Mouse (Mus musculus): Measurements from ENCODE around the gene Adgrb2.

Gene Adgrb2

GRCm38 (mm10) chr4:130023511-130024231 is 39.0 kb downstream of the Adgrb2 start:
- in situ Hi-C loops (cut with MboI, MseI) = no loop called here

GRCm38 (mm10) chr4:130025544-130025943 is 40.9 kb downstream of the Adgrb2 start:
- in situ Hi-C loops (cut with MboI, MseI) = loop anchor here in 1 of 2 experiments (5.0 kb wide), 1 partner anchor 57 kb away; no protein-coding TSS in a partner anchor

DNA sequence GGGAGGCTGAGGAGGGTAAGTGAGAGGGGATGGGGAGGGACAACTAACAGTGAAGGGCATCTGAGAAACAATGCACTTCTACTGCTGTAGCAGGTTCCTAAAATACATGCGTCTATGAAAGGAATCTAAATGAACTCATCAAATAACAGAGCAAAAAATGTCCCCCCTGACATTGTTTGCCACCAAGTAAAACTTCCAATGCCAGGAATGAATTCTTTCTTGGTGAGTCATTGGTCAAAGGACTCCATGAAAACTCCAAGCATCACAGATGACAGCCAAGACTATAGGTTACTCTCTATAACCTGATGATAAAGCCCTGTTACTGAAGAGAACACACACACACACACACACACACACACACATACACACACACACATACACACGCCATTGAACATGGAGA is 46.5 kb downstream of the Adgrb2 start:
- in situ Hi-C loops (cut with MboI, MseI) = no loop called here

- in situ Hi-C loops (cut with MboI, MseI) = no loop called here
Measured at GRCm38 (mm10) chr4:130033496-130033895, 48.8 kb downstream of the Adgrb2 start.

- in situ Hi-C loops (cut with MboI, MseI) = no loop called here
Measured at GRCm38 (mm10) chr4:130036112-130036511, 51.4 kb downstream of the Adgrb2 start.

- in situ Hi-C loops (cut with MboI, MseI) = no loop called here
Measured at GRCm38 (mm10) chr4:130036573-130037401, 52.1 kb downstream of the Adgrb2 start.

DNA sequence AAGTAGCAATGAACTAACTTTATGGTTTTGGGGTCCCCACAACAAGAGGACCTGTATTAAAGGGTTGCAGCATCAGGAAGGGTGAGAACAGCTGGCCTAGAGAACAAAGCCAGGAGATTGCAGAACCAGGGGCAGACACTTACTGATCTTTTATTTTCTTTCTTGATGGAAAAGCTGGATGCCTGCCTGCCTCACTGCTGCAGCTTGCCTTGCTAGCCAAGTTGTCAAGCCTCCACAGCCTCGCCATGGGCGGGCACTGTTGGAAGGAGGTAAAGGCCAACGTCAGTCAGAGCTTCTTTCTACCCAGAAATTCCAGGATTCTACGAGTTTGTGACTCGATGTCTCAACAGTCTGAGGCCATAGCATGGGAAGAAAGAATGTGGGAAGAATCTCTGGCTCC is 54.7 kb downstream of the Adgrb2 start:
- in situ Hi-C loops (cut with MboI, MseI) = no loop called here

GRCm38 (mm10) chr4:130041076-130041475 is 56.4 kb downstream of the Adgrb2 start:
- in situ Hi-C loops (cut with MboI, MseI) = no loop called here

- in situ Hi-C loops (cut with MboI, MseI) = no loop called here
Measured at GRCm38 (mm10) chr4:130044211-130044610, 59.5 kb downstream of the Adgrb2 start.

GRCm38 (mm10) chr4:130045609-130046008 is 60.9 kb downstream of the Adgrb2 start:
- in situ Hi-C loops (cut with MboI, MseI) = no loop called here

- in situ Hi-C loops (cut with MboI, MseI) = no loop called here
Measured at GRCm38 (mm10) chr4:130047331-130048202, 62.9 kb downstream of the Adgrb2 start, which contains the start of gene Col16a1. Gene Col16a1, plus strand, starts transcription at chr4:130047840.

DNA sequence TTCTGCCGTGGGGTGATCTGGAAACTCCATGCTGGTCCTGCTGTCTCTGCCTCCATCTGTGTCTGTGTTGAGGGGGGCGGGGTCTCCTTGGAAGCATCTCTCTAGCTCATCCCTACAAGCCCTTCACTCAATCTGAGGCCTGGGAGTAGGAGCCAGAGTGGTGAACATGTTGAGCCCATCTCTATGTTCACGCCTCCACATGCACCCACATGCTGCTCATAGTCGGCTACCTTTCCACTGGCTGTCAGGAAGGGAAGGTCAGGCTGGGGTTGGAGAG is 63.5 kb downstream of the Adgrb2 start:
- in situ Hi-C loops (cut with MboI, MseI) = no loop called here

DNA sequence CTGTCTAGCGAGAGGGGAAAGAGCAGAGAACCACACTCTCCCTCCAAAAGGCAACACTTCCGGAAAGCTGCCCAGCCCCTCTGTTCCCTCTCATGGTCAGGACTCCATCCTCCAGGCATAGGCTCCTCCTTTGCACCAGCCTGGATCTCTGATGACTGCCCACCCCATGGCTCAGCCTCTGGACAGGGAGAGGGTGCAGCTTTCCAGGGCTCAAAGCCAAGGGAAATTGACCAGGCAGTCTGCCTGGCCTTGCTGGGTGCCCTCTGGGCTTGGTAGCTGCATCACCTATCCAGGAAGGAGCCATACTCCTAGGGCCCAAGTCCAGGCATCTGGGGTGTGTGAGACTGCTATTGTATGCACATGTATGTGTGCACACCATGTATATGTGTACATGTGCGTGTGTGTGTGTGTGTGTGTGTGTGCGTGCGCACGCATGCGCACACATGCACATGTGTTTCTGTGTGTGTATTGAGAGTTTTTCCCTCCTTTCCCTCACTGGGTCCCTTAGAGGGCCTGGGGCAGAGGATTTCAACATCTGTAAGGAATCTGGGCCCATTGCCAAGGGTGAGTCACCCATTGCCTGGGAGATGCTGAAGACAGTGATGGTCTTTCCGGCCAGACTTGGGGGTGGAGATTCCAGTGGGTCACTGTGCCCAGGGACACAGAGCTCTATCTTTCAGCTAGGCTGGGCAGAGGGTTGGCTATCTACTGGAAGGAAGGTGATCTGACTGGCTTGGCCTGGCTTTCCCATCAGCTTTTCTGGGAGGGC is 65.6 kb downstream of the Adgrb2 start:
- in situ Hi-C loops (cut with MboI, MseI) = loop anchor here in 1 of 2 experiments (10.0 kb wide), 1 partner anchor 555 kb away; the partner anchor contains the start of genes Fam229a and Tssk3

DNA sequence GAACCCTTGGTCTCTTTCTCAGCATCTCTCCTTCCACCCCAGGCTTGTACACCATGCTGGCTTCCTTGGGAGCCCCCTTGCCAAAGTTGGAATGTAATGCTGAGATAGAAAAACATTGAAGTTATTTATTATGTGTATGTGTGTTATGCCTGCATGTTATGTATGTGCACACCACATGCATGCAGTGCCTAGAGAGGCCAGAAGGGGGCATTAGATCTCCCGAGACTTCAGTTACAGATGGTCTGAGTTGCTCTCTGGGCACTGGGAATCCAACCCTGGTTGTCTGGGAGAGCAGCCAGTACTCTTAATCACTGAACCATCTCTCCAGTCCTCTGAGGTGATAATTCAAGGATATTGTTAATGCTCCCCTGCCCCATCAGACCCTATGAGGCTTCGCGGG is 67.6 kb downstream of the Adgrb2 start:
- in situ Hi-C loops (cut with MboI, MseI) = loop anchor here in 1 of 2 experiments (10.0 kb wide), 1 partner anchor 557 kb away; the partner anchor contains the start of genes Fam229a and Tssk3

GRCm38 (mm10) chr4:130053111-130053510 is 68.4 kb downstream of the Adgrb2 start:
- in situ Hi-C loops (cut with MboI, MseI) = loop anchor here in 1 of 2 experiments (10.0 kb wide), 1 partner anchor 558 kb away; the partner anchor contains the start of genes Fam229a and Tssk3

DNA sequence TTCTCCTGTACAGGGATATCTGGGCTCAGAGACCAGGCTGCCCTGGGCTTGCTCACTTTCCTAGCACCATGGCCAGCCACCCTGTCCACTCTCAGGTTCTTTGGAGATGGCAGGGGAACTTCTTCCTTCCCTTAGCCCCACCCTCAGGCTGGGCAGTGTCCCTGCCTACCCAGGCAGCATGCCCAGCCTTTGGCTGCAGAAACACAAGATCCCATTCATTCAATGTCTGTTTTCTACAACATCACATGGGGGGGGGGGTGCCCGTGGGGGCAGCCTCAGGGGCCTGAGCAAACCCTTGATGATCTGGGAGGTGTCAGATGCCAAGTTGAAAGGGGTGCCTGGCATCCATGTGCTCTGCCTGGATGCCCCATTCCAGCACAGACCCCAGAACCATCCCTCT is 70.1 kb downstream of the Adgrb2 start:
- in situ Hi-C loops (cut with MboI, MseI) = loop anchor here in 1 of 2 experiments (10.0 kb wide), 1 partner anchor 560 kb away; the partner anchor contains the start of genes Fam229a and Tssk3

DNA sequence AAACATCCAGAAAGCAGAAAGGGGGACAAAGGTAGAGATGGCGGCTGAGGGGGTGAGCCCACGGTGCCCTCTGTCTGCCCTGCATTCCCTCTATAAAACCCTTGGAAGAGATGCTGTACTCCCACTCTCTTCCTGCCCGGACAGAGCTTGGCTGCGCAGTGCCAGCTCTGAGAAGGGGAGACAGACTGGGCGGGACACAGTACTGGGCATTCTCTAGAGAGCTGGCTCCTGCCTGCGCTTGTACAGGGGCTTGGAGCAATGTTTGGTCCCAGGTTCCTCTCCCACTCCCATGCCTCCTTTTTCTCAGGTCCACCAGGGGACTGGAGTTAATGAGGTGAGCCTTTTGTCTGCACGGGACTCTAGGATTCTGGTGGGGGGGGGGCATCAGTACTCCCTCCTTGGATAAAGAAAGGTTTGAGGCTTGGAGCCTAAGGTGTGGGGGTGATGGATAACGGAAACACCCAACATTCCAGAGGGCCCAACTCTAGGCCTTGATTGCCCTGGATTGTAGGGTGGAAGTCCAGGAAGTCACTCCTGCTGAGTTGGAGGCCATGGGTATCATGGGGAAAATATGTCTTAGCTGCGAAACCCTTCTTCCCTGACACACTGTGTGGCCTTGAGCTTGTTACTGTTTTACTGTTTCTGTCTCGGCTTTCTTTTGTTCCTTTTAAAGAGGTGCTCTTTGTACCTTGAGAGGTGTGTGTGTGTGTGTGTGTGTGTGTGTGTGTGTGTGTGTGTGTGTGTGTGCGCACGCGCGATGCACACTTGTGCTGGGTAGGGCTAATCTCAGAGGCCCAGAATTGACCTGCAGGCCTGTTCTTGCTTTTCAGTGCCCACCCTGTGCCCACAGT is 70.7 kb downstream of the Adgrb2 start:
- in situ Hi-C loops (cut with MboI, MseI) = loop anchor here in 1 of 2 experiments (10.0 kb wide), 1 partner anchor 561 kb away; the partner anchor contains the start of genes Fam229a and Tssk3

- in situ Hi-C loops (cut with MboI, MseI) = loop anchor here in 1 of 2 experiments (10.0 kb wide), 1 partner anchor 561 kb away; the partner anchor contains the start of genes Fam229a and Tssk3
Measured at GRCm38 (mm10) chr4:130056011-130056322, 71.3 kb downstream of the Adgrb2 start.

DNA sequence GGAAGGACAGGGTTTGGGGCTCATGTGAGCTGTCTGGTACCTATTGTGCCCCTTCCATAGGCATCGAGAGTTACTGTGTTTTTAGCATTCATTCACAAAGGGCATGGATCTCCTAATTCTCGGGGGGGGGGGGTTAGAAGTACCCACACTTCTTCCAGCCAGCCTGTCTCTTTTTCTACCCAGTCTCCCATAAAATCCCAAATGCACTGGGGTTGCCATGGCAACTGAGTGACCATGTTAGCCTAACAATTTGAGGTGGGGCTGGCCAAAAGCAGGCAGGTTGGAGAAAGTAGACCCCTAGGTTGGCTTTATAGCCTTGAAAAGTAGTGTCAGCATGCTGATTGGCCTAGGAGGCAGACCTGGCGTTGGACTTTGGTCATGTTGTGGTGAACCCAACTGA is 71.8 kb downstream of the Adgrb2 start:
- in situ Hi-C loops (cut with MboI, MseI) = loop anchor here in 1 of 2 experiments (10.0 kb wide), 1 partner anchor 562 kb away; the partner anchor contains the start of genes Fam229a and Tssk3

DNA sequence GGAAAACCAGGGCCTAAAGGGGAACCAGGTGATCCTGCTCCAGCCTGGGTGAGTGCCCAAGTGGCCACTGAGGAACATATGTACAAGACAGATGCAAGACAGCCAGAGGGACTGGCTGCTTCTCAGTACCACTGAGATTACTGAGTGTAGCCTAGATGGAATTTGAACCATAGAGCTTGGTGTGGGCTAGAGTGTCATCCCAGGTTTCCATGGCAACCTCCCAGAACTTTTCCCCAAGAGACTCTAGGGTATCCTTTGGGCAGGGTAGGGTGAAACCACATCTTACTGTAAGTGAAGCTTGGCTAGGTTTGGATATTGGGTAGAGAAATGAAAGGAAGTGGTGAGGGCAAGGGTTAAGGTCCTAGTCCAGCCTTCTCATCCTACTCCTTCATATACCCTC is 76.3 kb downstream of the Adgrb2 start:
- in situ Hi-C loops (cut with MboI, MseI) = no loop called here
